Mouse (Mus musculus) cerebellum, adult 9-10 months (tissue): ENCODE results near the gene Nedd8.

Source experiments
- DNase-seq: peaks from one replicate; pipeline ENCODE4 v3.0.0; 2022

The Nedd8 gene

GRCm38 (mm10) chr14:55659960-55660573, 11.9 kb downstream of the Nedd8 start, which contains the start of gene Mdp1:
Mdp1 (minus strand) TSS chr14:55660508.
- peak; percentile 67 for DNase-seq

- DNase-seq: no peak
These were observed 13.9 kb downstream of the Nedd8 start for GRCm38 (mm10) chr14:55658011-55658410.

GRCm38 (mm10) chr14:55656935-55657334, 15.0 kb downstream of the Nedd8 start:
- DNase-seq: no peak

- DNase-seq: no peak
These were observed 20.4 kb downstream of the Nedd8 start for GRCm38 (mm10) chr14:55651528-55651927.

- DNase-seq: no peak
These were observed 22.0 kb downstream of the Nedd8 start, which contains the start of gene Tssk4 for GRCm38 (mm10) chr14:55649884-55650283. Tssk4 (plus strand) TSS chr14:55650184.

- DNase-seq: no peak
These were observed 27.5 kb downstream of the Nedd8 start for GRCm38 (mm10) chr14:55644261-55644888.

- peak; percentile 85 for DNase-seq
These were observed 28.6 kb downstream of the Nedd8 start, which contains the start of gene Tm9sf1 for GRCm38 (mm10) chr14:55643060-55643907. Tm9sf1 (minus strand) TSS chr14:55643806.

GRCm38 (mm10) chr14:55642679-55643059, 29.3 kb downstream of the Nedd8 start:
- no peak for DNase-seq

GRCm38 (mm10) chr14:55641291-55641690, 30.6 kb downstream of the Nedd8 start:
- no peak for DNase-seq

GRCm38 (mm10) chr14:55640816-55641215, 31.1 kb downstream of the Nedd8 start:
- DNase-seq: no peak

GRCm38 (mm10) chr14:55637795-55638194, 34.1 kb downstream of the Nedd8 start, which contains the start of gene Gm49378:
Gm49378 (minus strand) TSS chr14:55637895.
- DNase-seq: no peak

GRCm38 (mm10) chr14:55635523-55636007, 36.4 kb downstream of the Nedd8 start, which contains the start of gene Ipo4:
Ipo4 (minus strand) TSS chr14:55635957.
- DNase-seq: peak; percentile 77

- peak; percentile 70 for DNase-seq
These were observed 36.9 kb downstream of the Nedd8 start for GRCm38 (mm10) chr14:55634874-55635522.

- DNase-seq: peak; percentile 36
These were observed 42.6 kb downstream of the Nedd8 start for GRCm38 (mm10) chr14:55629312-55629711.

GRCm38 (mm10) chr14:55628077-55628827, 43.7 kb downstream of the Nedd8 start:
- DNase-seq: no peak

- DNase-seq: no peak
These were observed 53.3 kb downstream of the Nedd8 start for GRCm38 (mm10) chr14:55618486-55619195.

- DNase-seq: peak; percentile 81
These were observed 54.1 kb downstream of the Nedd8 start, which contains the start of gene Rec8 for GRCm38 (mm10) chr14:55617822-55618221. Rec8 (plus strand) TSS chr14:55618037.

GRCm38 (mm10) chr14:55616844-55617243, 55.1 kb downstream of the Nedd8 start:
- no peak for DNase-seq

GRCm38 (mm10) chr14:55615876-55616275, 56.0 kb downstream of the Nedd8 start:
- no peak for DNase-seq

GRCm38 (mm10) chr14:55614565-55615178, 57.3 kb downstream of the Nedd8 start:
- no peak for DNase-seq

- DNase-seq: no peak
These were observed 58.6 kb downstream of the Nedd8 start for GRCm38 (mm10) chr14:55613346-55613745.
